ENCODE assay signal across 12 mouse cellular contexts in the genomic region with DNA sequence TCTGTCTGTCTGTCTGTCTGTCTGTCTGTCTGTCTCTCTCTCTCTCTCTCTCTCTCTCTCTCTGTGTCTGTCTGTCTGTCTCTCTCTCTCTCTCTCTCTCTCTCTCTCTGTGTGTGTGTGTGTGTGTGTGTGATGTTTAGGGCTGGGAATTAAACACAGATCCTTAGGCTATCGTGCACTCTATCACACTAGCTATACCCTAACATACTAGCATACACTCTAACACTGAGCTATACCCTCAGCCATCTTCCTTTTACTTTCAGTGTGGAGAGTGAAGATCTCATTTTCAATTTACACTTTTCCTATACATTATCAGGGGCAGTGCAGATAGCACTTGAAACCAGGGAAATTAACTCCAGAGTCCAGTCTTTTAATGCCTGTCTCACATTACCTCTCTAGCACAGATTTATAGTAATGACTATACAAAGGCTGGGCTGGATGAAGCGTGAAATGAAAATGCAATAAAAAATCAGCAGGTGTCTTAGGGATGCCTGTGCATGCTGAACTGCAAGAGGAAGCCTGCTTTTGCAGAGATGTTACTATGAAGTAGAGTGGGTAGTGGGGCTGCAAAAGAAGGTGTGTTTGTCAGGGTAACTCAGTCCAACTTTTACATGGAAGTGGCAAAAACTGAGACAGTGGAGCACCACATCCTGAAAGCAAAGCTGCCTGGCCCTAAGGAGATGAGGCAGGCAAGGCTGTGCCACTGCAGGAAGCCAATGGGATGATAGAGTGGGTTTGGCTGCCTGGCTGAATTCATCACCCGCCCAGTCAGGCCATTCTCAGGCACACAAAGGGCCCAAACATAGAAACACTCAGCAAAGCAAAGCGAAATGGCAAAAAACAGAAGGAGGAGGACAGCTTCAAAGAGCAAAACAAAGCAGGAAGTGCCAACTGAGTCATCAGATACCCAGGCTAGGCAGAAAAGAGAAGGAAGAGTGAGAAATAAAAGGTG. TPM values are rescaled to one million over a fixed set of nuclear protein-coding genes. Genes with fewer than 3 reads are reported as not detected.
DNase-seq lines count a peak whose midpoint lies in the region; ATAC-seq and TF ChIP-seq lines count a peak whose summit lies in the region.
"Had no signal": no experiment of that assay in that cellular context is flagged by ENCODE, and none has a peak within 500 bp of the region (broad histone marks: within the 10 kb centered on the region; RNA-seq: fewer than 3 reads in every experiment).

No protein-coding gene starts in this region.

- no peak for TF ChIP-seq CTCF in layer of hippocampus, adult 2 months (conservative IDR thresholded peaks at IDR 0.05)

- DNase-seq in layer of hippocampus, adult 2 months (ENCODE audit: low spot score in 2 of 2) = peak in 1 of 2 experiments; percentile 39
- no peak for DNase-seq in layer of hippocampus, postnatal 25 days (ENCODE audit: extremely low spot score in 1 of 2, low spot score in 1 of 2)
- DNase-seq in NIH3T3 (ENCODE audit: low read depth) = peak; percentile 27
- DNase-seq in embryo, embryonic 10.5 days (ENCODE audit: low spot score) = peak; percentile 28
- DNase-seq in spleen, adult 12 weeks (ENCODE audit: low spot score) = no peak
- DNase-seq: gastrocnemius, postnatal 36 days; kidney, adult 11 months; lung, postnatal 10 days had no signal

- H3K27me3 ChIP-seq in myocyte (ENCODE audit: control insufficient read depth, insufficient read depth, insufficient read length) = peaks cover 16% of the 10 kb centered on the region
- H3K27me3 ChIP-seq: heart, embryonic 15.5 days had no signal

- ATAC-seq in CD4-positive, CD25-positive, alpha-beta regulatory T cell, adult 4 months = no peak

- no peaks in the 10 kb centered on the region for H3K36me3 ChIP-seq in myocyte (ENCODE audit: control insufficient read depth, insufficient read depth)
- H3K36me3 ChIP-seq: heart, embryonic 15.5 days had no signal

- no peak overlapping the region for H3ac ChIP-seq in myocyte (ENCODE audit: control insufficient read depth, insufficient read length)

- H3K27ac ChIP-seq in layer of hippocampus, adult 2 months = peak overlapping the region; percentile 73
- H3K27ac ChIP-seq: heart, embryonic 15.5 days; stomach, postnatal 0 days had no signal

- no peak for TF ChIP-seq POLR2A in myocyte (IDR thresholded peaks at IDR 0.05; ENCODE audit: insufficient read length, low read depth)

- no peak overlapping the region for H3K4me3 ChIP-seq in layer of hippocampus, adult 2 months
- no peak overlapping the region for H3K4me3 ChIP-seq in myocyte
- H3K4me3 ChIP-seq: heart, embryonic 15.5 days had no signal

- H3K4me2 ChIP-seq in myocyte (ENCODE audit: low read depth) = peak overlapping the region; percentile 27
- H3K4me2 ChIP-seq: heart, embryonic 15.5 days had no signal

- H3K79me2 ChIP-seq in myocyte (ENCODE audit: control insufficient read depth, insufficient read depth) = no peaks in the 10 kb centered on the region

TF ChIP-seq in myocyte, 11 proteins besides CTCF, POLR2A, EP300 and RAD21:
- no peak for TF ChIP-seq TCF12 (IDR thresholded peaks at IDR 0.05; ENCODE audit: insufficient read depth, poor library complexity, severe bottlenecking)
- TF ChIP-seq MYOG (IDR thresholded peaks at IDR 0.05; ENCODE audit: control insufficient read depth in 1 of 3, insufficient read depth in 1 of 3, insufficient read length in 2 of 3, low read depth in 2 of 3) = no peak
- no peak for TF ChIP-seq USF1 (IDR thresholded peaks at IDR 0.05; ENCODE audit: low read depth)
- TF ChIP-seq TCF3 (IDR thresholded peaks at IDR 0.05; ENCODE audit: insufficient read length, low read depth) = no peak
- TF ChIP-seq POLR2AphosphoS2 (IDR thresholded peaks at IDR 0.05; ENCODE audit: insufficient read length, low read depth) = no peak
- no peak for TF ChIP-seq REST (IDR thresholded peaks at IDR 0.05; ENCODE audit: insufficient read depth, insufficient read length)
- TF ChIP-seq CEBPB (IDR thresholded peaks at IDR 0.05; ENCODE audit: insufficient read depth, poor library complexity, severe bottlenecking) = no peak
- no peak for TF ChIP-seq SRF (IDR thresholded peaks at IDR 0.05; ENCODE audit: control insufficient read depth, insufficient read length, low read depth)
- no peak for TF ChIP-seq E2F4 (IDR thresholded peaks at IDR 0.05; ENCODE audit: insufficient read depth)
- TF ChIP-seq MYOD1 (IDR thresholded peaks at IDR 0.05; ENCODE audit: control insufficient read depth in 1 of 3, insufficient read length in 2 of 3, low read depth in 2 of 3) = no peak
- TF ChIP-seq MAX (IDR thresholded peaks at IDR 0.05; ENCODE audit: low read depth) = no peak

RNA-seq across cellular contexts. Expression of a gene that starts 43.5 kb away (rescaled TPM):
- 100 to 1,000 TPM; 274 to 276 TPM for total RNA-seq in layer of hippocampus, adult 2 months (2021)
- 100 to 1,000 TPM; 301 to 329 TPM for total RNA-seq in layer of hippocampus, postnatal 25 days (2021)
- 2.6 TPM for polyA plus RNA-seq in myocyte (2012; fragmentation: generic; extraction: Trizol)
- polyA plus RNA-seq in CD4-positive, CD25-positive, alpha-beta regulatory T cell, adult 4 months (2017; shearing (Covaris generic)) = 1 to 10 TPM in 1 of 2 experiments, not detected in 1; 1.6 TPM

Comparison
In these comparisons a context has a peak if more than half of its experiments do, and no peak if none do; other contexts are left out.
1. DNase-seq: peak in NIH3T3 (single experiment) and embryo, embryonic 10.5 days (single experiment); none in layer of hippocampus, postnatal 25 days (0 of 2) and spleen, adult 12 weeks (single experiment).